Mouse (Mus musculus) ES-E14 (cell line): ENCODE measurements around the gene Cfap44.

Experiments
- HCFC1 ChIP-seq: IDR thresholded peaks from 2 replicates; pipeline ENCODE4 v1.6.1; 2012; ENCODE audit warnings: low read length, inconsistent platforms, borderline replicate concordance; ENCODE audit not compliant: insufficient read depth
- ZC3H11A ChIP-seq: IDR thresholded peaks from 2 replicates; pipeline ENCODE4 v1.6.1; 2012; ENCODE audit warnings: low read depth, mild to moderate bottlenecking, inconsistent platforms, low read length, borderline replicate concordance

DNA sequence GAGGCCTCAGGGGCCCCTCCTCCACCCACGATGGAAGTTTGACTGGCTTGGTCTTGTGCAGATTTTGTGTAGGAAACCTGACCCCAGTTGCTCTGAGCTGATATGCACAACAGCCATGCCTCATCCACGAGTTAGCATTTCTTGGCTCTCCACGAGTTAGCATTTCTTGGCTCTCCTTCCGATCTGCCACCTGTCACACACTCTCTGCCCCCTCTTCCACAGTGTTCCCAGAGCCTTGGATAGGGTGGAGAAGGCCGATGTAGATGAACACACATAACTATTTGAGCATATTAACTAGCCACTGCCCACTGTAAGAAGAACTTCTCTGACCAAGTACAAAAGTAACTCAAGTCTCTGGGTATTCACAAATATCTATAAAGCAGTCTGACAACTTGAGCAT lies 33.9 kb downstream of the Cfap44 start:
- TF ChIP-seq HCFC1 = no peak
- TF ChIP-seq ZC3H11A = no peak
